Mouse (Mus musculus) embryonic facial prominence, embryonic 12.5 days (tissue): ENCODE measurements around the gene Doxl2. TPM values are rescaled to one million over a fixed set of nuclear protein-coding genes. Genes with fewer than 3 reads are reported as not detected.
"Not testable (repeated sequence)": the region's sequence is repeated elsewhere in the genome, so short reads cannot be mapped to it uniquely, and the experiment has no call there.

Experiments used
- ATAC-seq: fragments of 200-750 bp; cut with Nextera tagmentation; 2 replicates; pipeline ENCODE4 v1.8.0; 2017; ENCODE audit not compliant: insufficient number of reproducible peaks, insufficient read depth, low FRiP score, low TSS enrichment
- H3K27ac ChIP-seq: fragments of 300-500 bp; sonication (generic); 2 replicates; pipeline ENCODE4 v1.5.1; 2016; ENCODE audit warnings: mild to moderate bottlenecking
- H3K27me3 ChIP-seq: fragments of 300-500 bp; sonication (generic); 2 replicates; pipeline ENCODE4 v1.6.1; 2016; ENCODE audit warnings: mild to moderate bottlenecking, moderate library complexity
- H3K36me3 ChIP-seq: fragments of 300-500 bp; sonication (generic); 2 replicates; pipeline ENCODE4 v1.6.1; 2016; ENCODE audit warnings: mild to moderate bottlenecking
- H3K4me1 ChIP-seq: fragments of 300-500 bp; sonication (generic); 2 replicates; pipeline ENCODE4 v1.6.1; 2016
- H3K4me2 ChIP-seq: fragments of 300-500 bp; sonication (generic); replicated peaks from 2 replicates; pipeline ENCODE4 v1.6.1; 2016; ENCODE audit warnings: mild to moderate bottlenecking, moderate library complexity
- H3K4me3 ChIP-seq: fragments of 300-500 bp; sonication (generic); 2 replicates; pipeline ENCODE4 v1.5.1; 2016; ENCODE audit warnings: mild to moderate bottlenecking
- H3K9ac ChIP-seq: fragments of 300-500 bp; sonication (generic); 2 replicates; pipeline ENCODE4 v1.6.1; 2016; ENCODE audit warnings: mild to moderate bottlenecking, moderate library complexity
- H3K9me3 ChIP-seq: fragments of 300-500 bp; sonication (generic); 2 replicates; pipeline ENCODE4 v1.6.1; 2016; ENCODE audit warnings: mild to moderate bottlenecking, moderate library complexity
- WGBS: fragments of 180-500 bp; shearing (Covaris S2); methylation state at CpG from one replicate; pipeline ENCODE4 v1.1.7; 2016; 5-methylcytosine and 5-hydroxymethylcytosine counted together
- polyA plus RNA-seq: library from polyadenylated mRNA; unstranded; fragments of >200 nt; fragmentation: Nextera tagmentation; extraction: Ambion mirVana; gene quantifications from 2 replicates; pipeline ENCODE4 v1.2.1, GENCODE M21; 2016

The Doxl2 gene
- polyA plus RNA-seq, result not detected in 2 replicates

DNA sequence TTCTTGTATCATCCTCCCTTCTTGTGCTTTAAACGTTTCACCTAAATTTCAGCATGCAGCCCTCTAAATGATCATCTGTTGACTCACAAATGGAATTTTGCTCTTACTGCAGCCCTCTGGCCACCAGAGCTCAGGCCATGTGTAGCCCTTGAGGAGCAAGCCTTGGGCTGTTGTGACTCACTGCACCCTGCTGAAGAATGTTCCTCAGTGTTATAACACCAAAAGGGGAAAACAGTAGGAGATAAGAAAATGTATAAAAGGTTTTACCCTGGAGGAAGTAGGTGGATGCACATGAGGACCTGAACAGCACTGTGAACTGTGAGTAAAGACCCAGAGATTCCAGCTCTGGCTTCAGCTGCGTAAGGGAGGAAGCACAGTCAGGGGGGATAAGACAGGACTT lies at the start of gene Doxl2:
TSS of gene Doxl2 (plus strand) at position 301 of the 400 bp plus-strand sequence.
- Histone ChIP-seq H3K27me3 (no peaks in the 10 kb centered on the region), H3K4me2 (no peak within 1 kb of the TSS), H3K36me3 (no peaks in the 10 kb centered on the region), H3K4me1 (no peaks in the 10 kb centered on the region), H3K9me3 (no peaks in the 10 kb centered on the region), H3K27ac (no peak within 1 kb of the TSS), H3K9ac (no peak within 1 kb of the TSS), H3K4me3 (no peak within 1 kb of the TSS)
- ATAC-seq, result no peak
- WGBS, result 79% methylated on average over 2 of the region's 2 CpGs

DNA sequence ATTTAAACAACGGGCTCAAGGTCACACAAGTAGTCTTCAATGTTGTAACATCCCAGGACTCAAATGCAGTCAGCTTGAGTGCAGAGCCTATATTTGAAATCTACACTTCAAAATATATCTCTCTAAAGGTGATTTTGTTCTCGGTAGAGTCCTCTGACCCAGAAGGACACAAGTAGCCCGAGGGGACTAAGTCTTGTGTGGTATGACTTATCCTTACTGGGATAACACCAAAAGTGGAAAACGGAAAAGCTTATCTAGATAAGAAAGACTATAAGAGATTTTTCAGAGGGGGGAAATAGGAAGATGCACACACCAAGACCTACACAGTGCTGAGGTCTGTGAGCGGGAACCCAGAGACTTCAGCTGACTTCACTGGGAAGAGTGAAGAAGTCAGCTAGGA lies 45.2 kb upstream of the Doxl2 start, which contains the start of gene 1600015I10Rik:
TSS of gene 1600015I10Rik (plus strand) at position 301 of the 400 bp plus-strand sequence.
- Histone ChIP-seq H3K4me3 (no peak within 1 kb of the TSS), H3K4me2 (no peak within 1 kb of the TSS), H3K27me3 (no peaks in the 10 kb centered on the region), H3K9ac (no peak within 1 kb of the TSS), H3K4me1 (no peaks in the 10 kb centered on the region), H3K9me3 (no peaks in the 10 kb centered on the region), H3K36me3 (no peaks in the 10 kb centered on the region), H3K27ac (no peak within 1 kb of the TSS)
- no peak for ATAC-seq
- 88% methylated on average over 5 of the region's 5 CpGs for WGBS

DNA sequence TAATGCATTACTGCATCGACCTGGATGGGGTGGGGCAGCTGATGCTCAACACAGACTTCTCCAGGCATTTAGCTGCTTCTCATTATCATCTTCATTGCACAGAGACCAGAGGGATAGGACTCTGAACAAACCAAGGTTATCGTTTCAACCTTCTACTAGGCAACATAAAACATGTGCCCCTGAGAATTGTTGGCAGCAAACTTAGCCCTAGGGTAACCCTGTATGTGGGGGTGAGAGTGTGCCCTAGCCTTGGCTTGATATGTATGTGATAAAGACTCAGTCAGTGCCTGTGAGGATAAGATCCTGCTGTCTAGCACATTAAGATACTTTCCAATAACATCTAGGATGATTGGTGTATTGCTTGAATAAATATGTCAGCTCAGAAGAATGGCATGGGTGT lies 25.2 kb upstream of the Doxl2 start:
- Histone ChIP-seq H3K4me3 (no peak overlapping the region), H3K4me1 (no peaks in the 10 kb centered on the region), H3K4me2 (no peak overlapping the region), H3K9ac (no peak overlapping the region), H3K27ac (no peak overlapping the region), H3K9me3 (no peaks in the 10 kb centered on the region), H3K27me3 (no peaks in the 10 kb centered on the region), H3K36me3 (no peaks in the 10 kb centered on the region)
- 71% methylated on average over 2 of the region's 2 CpGs for WGBS
- ATAC-seq, result no peak

DNA sequence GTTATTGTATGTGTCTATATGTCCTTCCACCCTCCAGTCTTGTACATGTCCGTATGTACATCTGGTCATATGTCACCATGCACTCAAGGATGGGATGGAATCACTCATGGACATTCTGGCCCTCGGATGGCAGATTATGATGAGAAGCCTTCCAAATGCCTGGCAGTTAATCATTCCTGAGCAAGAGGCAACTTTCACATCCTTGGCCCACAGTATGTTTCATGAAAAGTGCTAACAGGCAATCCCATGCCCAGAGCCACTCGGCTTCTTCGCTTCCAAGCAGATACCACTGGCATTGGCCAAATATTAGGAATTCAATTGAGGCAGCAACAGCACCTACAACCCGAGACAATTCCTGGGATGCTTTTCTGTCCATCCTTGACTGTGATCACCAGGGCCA lies 24.1 kb upstream of the Doxl2 start:
- Histone ChIP-seq H3K4me1 (no peaks in the 10 kb centered on the region), H3K9me3 (no peaks in the 10 kb centered on the region), H3K27ac (no peak overlapping the region), H3K36me3 (no peaks in the 10 kb centered on the region), H3K27me3 (no peaks in the 10 kb centered on the region), H3K4me3 (no peak overlapping the region), H3K9ac (no peak overlapping the region), H3K4me2 (no peak overlapping the region)
- no peak for ATAC-seq
- 84% methylated on average over 5 of the region's 5 CpGs for WGBS

DNA sequence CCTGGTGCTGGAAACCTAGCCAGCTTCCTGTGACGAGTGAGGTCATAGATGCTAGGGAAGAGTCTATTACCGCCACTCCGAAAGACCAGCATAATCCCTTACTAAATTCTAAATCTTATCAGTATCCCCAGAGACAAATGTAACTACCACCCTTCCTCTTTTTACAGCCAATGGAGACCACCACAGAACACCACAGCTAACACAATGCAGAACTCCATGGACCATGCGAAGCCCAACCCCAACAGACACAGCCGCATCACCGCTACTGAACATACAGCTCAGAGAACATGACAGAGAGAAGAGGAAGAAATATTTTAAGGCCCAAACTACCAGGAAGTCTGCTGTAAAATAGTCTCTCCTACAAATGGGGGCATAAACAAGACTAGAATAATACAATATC lies 23.1 kb upstream of the Doxl2 start:
- Histone ChIP-seq H3K4me3 (no peak overlapping the region), H3K9me3 (no peaks in the 10 kb centered on the region), H3K9ac (no peak overlapping the region), H3K4me2 (no peak overlapping the region), H3K4me1 (no peaks in the 10 kb centered on the region), H3K27me3 (no peaks in the 10 kb centered on the region), H3K36me3 (no peaks in the 10 kb centered on the region), H3K27ac (no peak overlapping the region)
- 83% methylated on average over 6 of the region's 6 CpGs for WGBS
- ATAC-seq, result no peak

DNA sequence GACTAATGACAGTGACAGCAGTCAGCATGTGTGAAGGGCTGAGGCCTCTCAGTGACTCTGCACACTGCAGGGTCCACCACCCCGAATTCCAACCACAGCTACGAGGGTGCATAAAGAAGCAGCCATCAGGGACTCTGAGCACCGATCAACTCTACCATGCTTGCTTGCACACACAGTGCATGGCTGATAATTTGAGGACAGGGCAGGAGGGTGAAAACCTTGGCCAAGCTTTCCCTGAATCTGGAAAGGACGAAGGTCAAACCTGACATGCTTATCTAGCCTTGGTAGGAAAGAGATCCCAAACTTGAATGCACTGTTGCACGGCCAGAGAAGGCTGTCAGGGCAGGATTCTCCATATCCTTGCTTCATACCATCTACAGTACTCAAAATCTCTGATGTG lies 21.5 kb upstream of the Doxl2 start:
- no peak overlapping the region for H3K27ac ChIP-seq
- H3K9ac ChIP-seq, result no peak overlapping the region
- WGBS, result 81% methylated on average over 5 of the region's 5 CpGs
- H3K36me3 ChIP-seq, result no peaks in the 10 kb centered on the region
- no peaks in the 10 kb centered on the region for H3K27me3 ChIP-seq
- no peak for ATAC-seq
- H3K9me3 ChIP-seq, result no peaks in the 10 kb centered on the region
- no peaks in the 10 kb centered on the region for H3K4me1 ChIP-seq
- H3K4me3 ChIP-seq, result no peak overlapping the region
- H3K4me2 ChIP-seq, result no peak overlapping the region

DNA sequence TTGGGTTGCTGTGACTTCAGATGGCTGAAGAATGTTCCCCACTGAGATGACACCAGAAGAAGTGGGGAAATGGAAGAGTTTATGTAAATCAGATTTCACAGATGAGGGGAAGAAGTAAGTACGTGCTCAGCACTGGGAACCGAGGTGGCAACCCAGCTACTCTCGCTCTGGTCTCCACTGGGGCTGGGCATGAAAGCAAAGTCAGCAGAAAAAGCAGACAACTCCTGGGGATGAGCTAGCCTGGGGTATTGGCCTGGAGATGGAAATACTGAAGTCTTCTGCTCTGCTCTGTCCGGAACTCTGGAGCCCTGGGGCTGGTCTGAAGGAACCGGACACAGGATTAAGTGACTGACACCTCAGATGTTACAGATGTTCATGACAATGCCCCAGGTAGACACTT lies 20.6 kb upstream of the Doxl2 start:
- Histone ChIP-seq H3K4me1 (no peaks in the 10 kb centered on the region), H3K9me3 (no peaks in the 10 kb centered on the region), H3K27me3 (no peaks in the 10 kb centered on the region), H3K36me3 (no peaks in the 10 kb centered on the region), H3K4me3 (no peak overlapping the region), H3K4me2 (no peak overlapping the region), H3K9ac (no peak overlapping the region), H3K27ac (no peak overlapping the region)
- ATAC-seq, result no peak
- WGBS, result 83% methylated on average over 5 of the region's 5 CpGs

DNA sequence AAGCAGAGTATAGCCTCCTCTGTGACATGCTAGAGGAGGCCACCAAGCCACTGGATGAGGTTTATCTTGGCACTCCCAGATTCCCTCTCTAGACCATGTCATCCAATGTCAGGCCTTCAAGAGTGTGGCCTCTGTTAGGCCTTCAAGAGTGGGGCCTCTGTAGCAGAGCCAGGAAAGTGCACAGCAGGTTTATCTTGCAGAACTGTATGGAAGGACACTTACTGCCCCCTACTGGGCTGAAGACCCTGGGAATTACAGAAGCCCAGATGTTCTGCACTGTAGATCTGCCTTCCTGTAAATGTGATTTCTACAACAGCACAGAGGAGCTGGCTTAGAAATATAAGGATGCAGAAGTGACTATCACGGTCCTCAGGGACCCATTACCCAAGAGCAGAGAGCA lies 19.8 kb upstream of the Doxl2 start:
- WGBS, result 43% methylated on average over 1 of the region's 1 CpGs
- no peaks in the 10 kb centered on the region; the same call in 1 of the 2 replicates for H3K27me3 ChIP-seq
- H3K4me3 ChIP-seq, result no peak overlapping the region
- no peaks in the 10 kb centered on the region for H3K4me1 ChIP-seq
- H3K27ac ChIP-seq, result no peak overlapping the region
- no peak overlapping the region for H3K9ac ChIP-seq
- no peak for ATAC-seq
- no peaks in the 10 kb centered on the region for H3K36me3 ChIP-seq
- H3K4me2 ChIP-seq, result no peak overlapping the region
- H3K9me3 ChIP-seq, result no peaks in the 10 kb centered on the region

DNA sequence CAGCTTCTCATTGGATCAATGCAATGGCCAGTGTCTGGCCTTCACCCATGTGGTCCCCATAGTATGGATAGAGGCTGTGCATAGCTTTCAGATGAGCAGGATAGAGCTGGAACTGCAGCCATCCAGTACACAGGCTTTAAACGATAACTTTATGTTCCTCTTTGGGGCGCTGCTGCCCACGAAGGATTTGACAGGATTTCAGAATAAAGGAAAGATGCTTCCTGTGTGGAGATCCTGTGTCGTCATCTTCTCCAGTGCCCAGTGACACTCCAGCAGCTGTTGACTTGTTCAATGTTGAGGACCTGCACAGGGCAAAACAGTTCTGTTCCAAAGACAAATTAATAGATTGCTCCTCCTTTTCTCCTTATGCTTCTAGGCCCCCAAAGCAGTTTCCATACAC lies 18.0 kb upstream of the Doxl2 start:
- Histone ChIP-seq H3K4me3 (no peak overlapping the region), H3K9me3 (no peaks in the 10 kb centered on the region), H3K36me3 (no peaks in the 10 kb centered on the region), H3K9ac (no peak overlapping the region), H3K4me2 (no peak overlapping the region), H3K27ac (no peak overlapping the region), H3K27me3 (no peaks in the 10 kb centered on the region; the same call in 1 of the 2 replicates), H3K4me1 (no peaks in the 10 kb centered on the region)
- no peak for ATAC-seq
- 80% methylated on average over 4 of the region's 4 CpGs for WGBS

DNA sequence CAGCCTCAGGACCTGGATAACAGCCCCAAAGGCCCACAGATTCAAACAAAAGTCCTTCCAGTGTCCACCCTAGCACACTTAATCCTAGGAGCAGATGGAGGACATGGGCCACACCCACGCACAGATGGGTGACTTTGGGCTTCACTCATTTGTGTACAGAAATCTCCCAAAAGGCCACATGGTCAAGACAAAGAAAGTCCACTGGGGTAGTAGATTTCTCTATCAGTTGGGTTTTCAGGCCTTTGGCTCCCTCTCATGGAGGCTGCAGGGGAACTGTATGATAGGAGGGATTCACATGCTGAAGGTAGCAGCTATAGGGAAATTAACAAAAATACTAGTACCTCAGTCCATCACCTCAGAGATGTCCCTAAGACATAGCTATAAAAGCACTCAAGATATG lies 16.7 kb upstream of the Doxl2 start:
- Histone ChIP-seq H3K9me3 (no peaks in the 10 kb centered on the region), H3K27ac (no peak overlapping the region), H3K4me1 (no peaks in the 10 kb centered on the region), H3K4me3 (no peak overlapping the region), H3K36me3 (no peaks in the 10 kb centered on the region), H3K27me3 (no peaks in the 10 kb centered on the region; the same call in 1 of the 2 replicates), H3K4me2 (no peak overlapping the region), H3K9ac (no peak overlapping the region)
- ATAC-seq, result no peak
- 84% methylated on average over 1 of the region's 1 CpGs for WGBS

DNA sequence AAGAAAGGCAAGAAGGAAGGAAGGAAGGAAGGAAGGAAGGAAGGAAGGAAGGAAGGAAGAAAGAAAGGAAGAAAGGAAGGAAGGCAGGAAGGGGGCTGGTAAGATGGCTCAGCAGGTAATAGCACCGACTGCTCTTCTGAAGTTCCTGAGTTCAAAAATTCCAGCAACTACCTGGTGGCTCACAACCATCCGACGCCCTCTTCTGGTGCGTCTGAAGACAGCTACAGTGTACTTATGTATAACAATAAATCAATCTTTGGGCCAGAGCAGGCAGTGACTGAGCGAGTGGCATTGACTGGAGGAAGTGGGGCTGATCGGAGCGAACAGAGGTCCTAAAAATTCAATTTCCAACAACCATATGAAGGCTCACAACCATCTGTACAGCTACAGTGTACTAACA lies 15.6 kb upstream of the Doxl2 start:
- H3K4me2 ChIP-seq, H3K27me3 ChIP-seq, H3K4me1 ChIP-seq, H3K27ac ChIP-seq, H3K36me3 ChIP-seq, H3K9me3 ChIP-seq, H3K9ac ChIP-seq, H3K4me3 ChIP-seq, ATAC-seq: not testable (repeated sequence)
- 27% methylated on average over 7 of the region's 7 CpGs for WGBS

DNA sequence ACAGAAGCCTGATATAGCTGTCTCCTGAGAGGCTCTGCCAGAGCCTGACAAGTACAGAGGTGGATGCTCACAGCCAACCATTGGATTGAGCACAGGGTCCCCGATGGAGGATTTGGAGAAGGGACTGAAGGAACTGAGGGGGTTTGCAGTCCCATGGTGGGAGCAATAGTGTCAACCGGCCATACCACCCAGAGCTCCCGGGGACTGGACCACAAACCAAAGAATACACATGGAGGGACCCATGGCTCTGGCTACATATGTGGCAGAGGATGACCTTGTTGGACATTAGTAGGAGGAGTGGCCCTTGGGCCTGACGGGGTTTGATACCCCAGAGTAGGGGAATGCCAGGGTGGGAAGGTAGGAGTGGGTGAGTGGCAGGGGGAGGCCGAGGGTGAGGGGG lies 8.1 kb upstream of the Doxl2 start:
- not testable (repeated sequence) for H3K27ac ChIP-seq, H3K9ac ChIP-seq, H3K4me1 ChIP-seq, H3K36me3 ChIP-seq, H3K4me2 ChIP-seq, H3K4me3 ChIP-seq, H3K27me3 ChIP-seq, ATAC-seq, H3K9me3 ChIP-seq
- WGBS, result 87% methylated on average over 5 of the region's 5 CpGs

DNA sequence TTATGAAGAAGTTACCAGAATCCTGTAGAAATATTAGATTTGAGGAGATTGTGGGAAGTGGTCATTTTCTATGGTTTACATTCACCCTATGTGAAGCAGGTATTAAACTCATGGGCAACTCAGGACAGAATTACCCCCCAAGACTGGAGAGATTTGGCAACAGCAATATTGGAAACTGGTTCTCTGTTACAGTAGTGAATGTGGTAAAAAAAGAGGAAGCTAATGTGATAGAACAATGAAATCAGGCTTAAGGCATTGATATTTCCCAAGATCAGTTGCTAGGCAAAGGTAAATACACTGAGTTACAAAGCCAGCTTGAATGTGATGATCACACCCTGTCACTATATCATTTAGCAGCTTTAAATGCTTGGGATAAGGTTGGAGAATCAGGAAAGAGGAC lies 6.9 kb upstream of the Doxl2 start:
- no peak overlapping the region for H3K4me2 ChIP-seq
- H3K9me3 ChIP-seq, result no peaks in the 10 kb centered on the region
- H3K4me3 ChIP-seq, result no peak overlapping the region
- no peaks in the 10 kb centered on the region for H3K4me1 ChIP-seq
- H3K9ac ChIP-seq, result no peak overlapping the region
- no peaks in the 10 kb centered on the region for H3K27me3 ChIP-seq
- ATAC-seq, result no peak
- H3K27ac ChIP-seq, result no peak overlapping the region
- H3K36me3 ChIP-seq, result no peaks in the 10 kb centered on the region
